Mouse (Mus musculus) testis, adult 2 months (tissue): ENCODE results near the gene Cnnm2.

Experiments used
- CTCF ChIP-seq: fragments of 200-500 bp; IDR thresholded peaks from 2 replicates; pipeline ENCODE4 v1.5.1; 2012; ENCODE audit warnings: low read depth, mild to moderate bottlenecking, inconsistent platforms, low read length, moderate library complexity; ENCODE audit not compliant: control insufficient read depth, insufficient read depth, insufficient replicate concordance
- POLR2A ChIP-seq: fragments of 200-500 bp; IDR thresholded peaks from 2 replicates; pipeline ENCODE4 v1.6.1; 2012; ENCODE audit warnings: low read depth, mild to moderate bottlenecking, inconsistent platforms, low read length, moderate library complexity; ENCODE audit not compliant: control insufficient read depth

- TF ChIP-seq POLR2A = no peak
- TF ChIP-seq CTCF = no peak
Observed at GRCm38 (mm10) chr19:46834301-46834700, 72.9 kb downstream of the Cnnm2 start.
